Mouse (Mus musculus): ENCODE measurements at regions not wholly inside any gene's neighbourhood (a gene's known extent, or its start where the extent isn't known, plus 50 kb on each side); places are given as distances from the start of the nearest gene placed in this dataset.

- DNase-seq (ENCODE audit: low read depth) = no peak
These were observed 768.1 kb upstream of the Auts2 start for GRCm38 (mm10) chr5:133310979-133311890.

- DNase-seq (ENCODE audit: low read depth) = no peak
These were observed 724.7 kb upstream of the Auts2 start for GRCm38 (mm10) chr5:133267887-133268286.

- no peak for DNase-seq (ENCODE audit: low read depth)
These were observed 724.2 kb upstream of the Auts2 start for GRCm38 (mm10) chr5:133267356-133267755.

GRCm38 (mm10) chr5:133264976-133265375, 721.8 kb upstream of the Auts2 start:
- DNase-seq (ENCODE audit: low read depth) = no peak

- DNase-seq (ENCODE audit: low read depth) = no peak
These were observed 675.7 kb upstream of the Auts2 start for GRCm38 (mm10) chr5:133218801-133219200.

- DNase-seq (ENCODE audit: low read depth) = no peak
These were observed 655.4 kb upstream of the Auts2 start for GRCm38 (mm10) chr5:133198546-133198945.

GRCm38 (mm10) chr5:133189798-133190571, 646.8 kb upstream of the Auts2 start:
- DNase-seq (ENCODE audit: low read depth) = no peak

- no peak for DNase-seq (ENCODE audit: low read depth)
These were observed 632.5 kb upstream of the Auts2 start for GRCm38 (mm10) chr5:133175636-133176035.

- no peak for DNase-seq (ENCODE audit: low read depth)
These were observed 630.1 kb upstream of the Auts2 start for GRCm38 (mm10) chr5:133173155-133173723.

GRCm38 (mm10) chr5:133172686-133173085, 629.5 kb upstream of the Auts2 start:
- no peak for DNase-seq (ENCODE audit: low read depth)

- no peak for DNase-seq (ENCODE audit: low read depth)
These were observed 628.1 kb upstream of the Auts2 start for GRCm38 (mm10) chr5:133171266-133171665.

- no peak for DNase-seq (ENCODE audit: low read depth)
These were observed 624.4 kb upstream of the Auts2 start for GRCm38 (mm10) chr5:133167576-133167975.

GRCm38 (mm10) chr5:133167001-133167461, 623.9 kb upstream of the Auts2 start:
- no peak for DNase-seq (ENCODE audit: low read depth)

GRCm38 (mm10) chr5:133156115-133156857, 613.1 kb upstream of the Auts2 start:
- DNase-seq (ENCODE audit: low read depth) = no peak

- DNase-seq (ENCODE audit: low read depth) = no peak
These were observed 602.9 kb upstream of the Auts2 start for GRCm38 (mm10) chr5:133145996-133146395.

GRCm38 (mm10) chr5:133143679-133144078, 600.5 kb upstream of the Auts2 start:
- no peak for DNase-seq (ENCODE audit: low read depth)

GRCm38 (mm10) chr5:133142401-133143115, 599.4 kb upstream of the Auts2 start:
- DNase-seq (ENCODE audit: low read depth) = no peak

- DNase-seq (ENCODE audit: low read depth) = no peak
These were observed 587.9 kb upstream of the Auts2 start for GRCm38 (mm10) chr5:133131042-133131441.

- no peak for DNase-seq (ENCODE audit: low read depth)
These were observed 587.2 kb upstream of the Auts2 start for GRCm38 (mm10) chr5:133130316-133130715.

GRCm38 (mm10) chr5:133124223-133124622, 581.1 kb upstream of the Auts2 start:
- DNase-seq (ENCODE audit: low read depth) = no peak

- DNase-seq (ENCODE audit: low read depth) = no peak
These were observed 570.8 kb upstream of the Auts2 start for GRCm38 (mm10) chr5:133113946-133114345.

Measured in naive thymus-derived CD4-positive, alpha-beta T cell, adult 2 months (primary cell).